Mouse (Mus musculus): Measurements from ENCODE around the gene Klf6.

GRCm38 (mm10) chr13:5864265-5865097 lies 3.2 kb downstream of the Klf6 start:
- no peak for TF ChIP-seq CTCF (IDR thresholded peaks at IDR 0.05; ENCODE audit: borderline replicate concordance, insufficient read depth, low read depth, low read length)
- no peak for TF ChIP-seq POLR2A (IDR thresholded peaks at IDR 0.05; ENCODE audit: borderline replicate concordance, insufficient read depth, low read length)
